Mouse (Mus musculus) kidney, adult 11 months (tissue): Measurements from ENCODE around the gene Olfm3.
A peak's percentile ranks its signal among the peaks of the same experiment; 100 is the strongest.

Experiments used
- DNase-seq: peaks from one replicate; pipeline ENCODE4 v3.0.0; 2022

Gene Olfm3

GRCm38 (mm10) chr3:114903924-114904438 lies at the start of gene Olfm3:
Gene Olfm3 (plus strand): TSS chr3:114904078.
- DNase-seq: no peak

DNA sequence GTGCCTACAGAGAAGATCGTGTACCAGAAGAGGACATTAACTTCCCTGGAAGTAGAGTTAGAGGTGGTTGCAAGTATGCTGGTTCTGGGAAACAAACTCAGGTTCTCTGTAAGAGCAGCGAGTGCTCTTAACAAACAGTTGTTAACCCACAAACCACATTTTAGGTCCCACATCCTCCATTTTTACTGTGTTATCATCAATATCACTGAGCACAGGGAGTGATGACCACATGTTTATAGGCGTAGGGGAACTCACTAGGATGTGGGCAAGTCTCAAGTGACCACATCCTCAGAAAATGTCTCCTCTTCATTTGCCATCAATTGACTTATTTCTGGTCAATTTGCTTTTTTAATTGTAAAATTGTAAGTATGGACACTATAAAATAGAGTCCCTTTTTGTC lies 14.1 kb upstream of the Olfm3 start:
- no peak for DNase-seq

DNA sequence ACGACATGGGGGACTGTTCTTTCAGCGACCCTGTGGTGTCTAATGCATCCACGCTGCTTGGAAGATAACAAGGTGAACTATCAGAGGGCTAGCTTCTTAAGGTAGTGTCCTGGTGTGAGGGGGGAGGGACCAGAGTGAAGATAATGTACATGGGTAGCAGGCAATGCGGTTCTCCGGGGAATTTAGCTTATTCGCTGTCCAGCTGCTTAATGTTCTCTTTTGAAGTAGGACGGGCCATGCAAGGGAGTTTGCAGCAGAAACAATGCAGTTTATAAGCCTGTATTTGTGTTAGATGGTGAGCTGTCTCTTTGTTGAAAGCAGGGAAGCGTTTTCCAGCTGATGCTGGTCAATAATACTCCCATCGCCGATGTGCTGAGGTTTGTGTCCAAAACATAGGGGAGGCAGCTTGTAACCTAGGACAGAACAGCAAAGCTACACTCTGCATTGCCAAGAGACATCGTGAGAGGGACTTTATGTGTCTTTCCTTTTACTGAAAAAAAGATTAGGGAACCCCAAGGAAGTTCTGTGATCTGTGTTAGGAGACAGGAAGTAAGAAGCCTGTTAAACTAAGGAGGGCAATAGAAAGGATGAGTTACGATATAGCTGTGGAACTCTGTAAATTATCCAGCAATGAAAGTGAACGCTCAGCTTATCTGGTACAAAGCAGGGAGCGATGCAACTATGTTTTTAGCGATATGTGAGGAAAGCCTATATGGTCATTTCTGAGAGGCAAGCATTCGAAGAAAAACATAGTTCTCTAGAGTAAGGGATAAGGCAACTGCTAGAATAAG lies 950 bp downstream of the Olfm3 start:
- DNase-seq: no peak

DNA sequence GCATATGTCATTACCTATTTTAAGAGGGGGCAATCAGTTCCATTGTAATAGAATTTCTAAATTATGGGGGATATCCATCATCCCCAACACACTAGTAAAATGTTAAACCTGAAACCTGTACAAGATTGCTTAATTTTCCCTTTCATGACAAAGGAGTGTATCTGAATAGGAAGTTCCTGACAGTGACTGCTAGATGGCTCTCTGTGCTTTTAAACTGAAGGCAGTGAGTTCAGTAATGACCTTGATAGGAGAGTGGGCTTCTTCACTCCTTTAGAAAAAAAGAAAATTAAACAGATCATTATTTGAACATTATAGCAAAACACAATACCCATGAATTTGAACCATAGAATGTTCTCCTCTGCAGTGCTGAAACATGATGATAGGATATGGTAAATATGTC lies 3.7 kb downstream of the Olfm3 start:
- no peak for DNase-seq

DNA sequence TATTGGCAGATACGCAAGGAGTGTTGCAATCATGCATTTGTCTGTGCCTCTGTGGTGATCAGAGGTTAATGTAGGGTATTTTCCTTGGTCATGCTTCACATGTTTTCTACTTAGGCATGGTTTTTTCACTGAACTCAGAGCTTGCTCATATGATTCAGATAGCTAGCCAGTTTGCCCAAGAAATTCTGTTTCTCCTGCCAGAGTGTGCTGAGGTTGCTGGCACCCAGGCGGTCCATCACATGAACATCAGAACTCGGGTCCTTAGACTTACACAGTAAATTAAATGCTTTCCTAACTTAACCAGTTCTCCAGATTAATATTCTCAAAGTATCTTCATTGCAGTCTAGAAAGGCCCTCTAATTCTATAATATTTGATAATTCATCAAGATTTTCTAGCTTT lies 5.0 kb downstream of the Olfm3 start:
- DNase-seq: no peak

- DNase-seq: no peak
Measured at GRCm38 (mm10) chr3:114920102-114920501, 16.2 kb downstream of the Olfm3 start.

DNA sequence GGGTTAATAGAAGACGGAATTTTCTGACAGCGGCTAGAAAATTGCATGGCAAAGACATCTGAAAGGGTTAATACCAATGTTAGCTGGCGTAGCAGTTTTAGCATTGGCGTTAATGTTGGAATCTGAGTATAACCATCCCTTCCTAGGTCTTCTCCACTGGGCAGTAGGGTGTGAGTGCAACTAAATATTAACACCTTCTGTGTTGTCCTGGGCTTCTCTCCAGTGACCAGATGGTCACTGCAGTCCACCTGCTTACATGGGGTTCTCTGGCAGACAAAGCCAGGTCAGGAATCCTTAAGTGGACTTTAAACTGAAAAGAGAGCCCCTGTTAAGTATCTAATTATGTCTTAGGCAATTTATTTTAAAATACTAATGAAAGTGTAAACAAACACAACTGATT lies 25.7 kb downstream of the Olfm3 start:
- no peak for DNase-seq

- DNase-seq: no peak
Measured at GRCm38 (mm10) chr3:114930336-114930735, 26.5 kb downstream of the Olfm3 start.

DNA sequence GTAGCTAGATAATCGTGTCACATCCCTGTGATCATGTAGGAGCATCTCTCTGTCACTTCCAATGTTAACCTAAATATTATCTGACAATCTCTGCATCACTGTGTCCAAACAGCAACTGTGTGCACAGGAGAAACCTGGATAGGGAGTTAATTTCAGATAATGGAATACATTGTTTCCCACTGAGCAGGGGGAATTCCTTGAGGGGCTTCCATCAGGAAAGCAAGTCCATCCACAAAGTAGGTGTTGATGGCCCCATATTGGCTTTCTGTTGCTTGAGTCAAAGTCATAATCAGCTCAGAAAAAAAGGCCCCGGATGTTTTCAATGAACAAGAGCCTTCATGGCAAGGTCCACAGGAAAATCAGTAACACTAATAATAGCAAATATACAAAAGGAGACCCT lies 26.9 kb downstream of the Olfm3 start:
- no peak for DNase-seq

DNA sequence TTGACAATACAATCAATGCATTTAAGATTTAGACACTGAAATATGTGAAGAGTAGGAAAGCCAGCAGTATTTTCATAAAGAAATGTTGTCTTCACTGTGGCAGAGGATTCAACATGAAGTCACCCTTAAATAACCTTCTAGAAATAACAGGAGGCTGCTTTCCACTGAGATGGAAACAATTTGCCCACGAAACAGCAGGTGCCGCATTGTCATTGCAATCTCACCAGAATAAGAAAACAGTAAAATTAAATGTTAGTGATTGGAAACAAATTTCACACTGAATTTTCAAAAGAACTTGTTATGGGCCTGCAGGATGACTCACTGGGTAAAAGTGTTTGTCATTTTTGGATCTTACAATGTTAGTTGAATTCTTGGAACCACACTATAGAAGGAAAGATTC lies 29.0 kb downstream of the Olfm3 start:
- DNase-seq: no peak

DNA sequence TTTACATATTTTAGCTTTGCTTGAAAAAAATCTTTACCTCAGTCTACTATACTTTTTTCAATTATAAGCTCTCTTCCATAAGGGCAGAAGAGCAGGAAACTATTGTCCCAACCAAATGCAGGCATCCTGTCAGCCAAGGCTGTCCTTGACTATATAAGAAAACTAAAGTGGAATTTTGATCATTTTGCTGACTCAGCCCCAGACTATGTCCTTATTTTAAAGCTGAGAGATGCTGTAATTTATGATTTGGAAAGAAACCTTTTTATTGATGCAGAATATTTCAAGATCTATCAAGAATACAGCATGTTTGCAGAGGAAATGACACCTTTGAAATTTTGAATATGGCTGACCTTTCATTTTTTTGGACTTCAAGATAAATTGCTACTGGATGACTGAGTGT lies 51.0 kb downstream of the Olfm3 start:
- no peak for DNase-seq

DNA sequence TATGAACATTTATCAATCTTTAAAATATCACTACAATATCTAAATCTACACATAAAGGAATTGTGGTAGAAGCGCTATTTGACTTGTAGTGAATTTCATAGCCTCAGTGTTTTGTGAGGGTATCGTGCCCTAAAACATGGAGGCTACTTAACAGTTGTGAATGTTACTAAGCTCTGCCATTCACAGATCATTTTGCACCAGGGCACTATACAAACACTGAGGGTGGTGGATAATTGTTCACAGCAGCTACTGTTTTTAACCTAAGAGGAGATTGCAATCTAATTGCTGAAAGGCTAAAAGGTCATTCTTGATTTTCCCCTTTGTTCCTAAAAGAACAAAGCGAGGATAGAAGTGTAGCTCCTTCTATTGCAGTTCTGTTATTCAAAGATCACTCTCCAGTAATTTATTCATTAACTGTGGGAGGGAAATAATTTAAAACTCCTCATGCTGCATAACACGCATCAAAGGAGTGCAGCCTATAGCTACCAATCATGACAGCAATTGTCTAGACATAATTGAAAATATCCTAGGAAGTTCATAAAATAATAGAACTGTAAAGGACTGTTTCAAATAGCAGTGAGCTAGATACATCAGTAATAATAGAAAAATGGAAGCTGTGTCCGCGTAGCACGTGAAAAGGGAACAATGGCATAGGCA lies 55.6 kb downstream of the Olfm3 start:
- DNase-seq: no peak

DNA sequence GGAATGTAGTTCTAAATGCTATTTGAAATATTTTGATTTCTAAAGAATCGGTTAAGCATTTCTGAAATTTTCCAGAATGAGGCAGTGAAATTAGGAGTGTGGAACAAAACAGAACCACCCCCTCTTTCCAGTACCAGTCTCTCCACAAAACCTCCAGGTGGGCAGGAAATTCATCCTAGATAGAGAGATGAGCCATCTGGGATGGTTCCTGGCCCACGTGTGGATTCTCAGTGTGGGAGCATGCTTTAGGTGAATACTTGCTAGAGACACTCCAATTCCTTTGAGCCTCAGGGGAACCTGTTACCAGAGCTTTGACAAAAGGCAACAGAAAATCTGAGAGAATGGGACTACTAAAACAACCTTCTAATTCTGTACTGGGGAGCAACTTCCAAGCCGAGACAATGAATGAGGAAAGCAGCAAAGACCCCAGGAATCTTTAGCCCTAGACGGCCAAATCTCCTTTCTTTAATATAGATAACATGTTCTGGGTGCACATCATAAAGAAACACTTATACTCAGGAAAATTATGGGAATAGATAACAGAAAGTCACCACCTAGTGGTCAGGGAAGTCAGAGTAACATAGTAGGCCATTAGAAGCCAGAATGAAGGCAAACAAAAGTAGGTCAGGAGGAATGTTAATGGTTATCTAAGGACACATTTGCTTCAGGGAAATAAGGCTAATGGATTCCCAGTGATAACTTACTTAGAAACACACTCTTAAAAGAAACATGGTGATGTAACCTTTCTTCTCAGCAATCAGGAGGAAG lies 58.6 kb downstream of the Olfm3 start:
- no peak for DNase-seq

DNA sequence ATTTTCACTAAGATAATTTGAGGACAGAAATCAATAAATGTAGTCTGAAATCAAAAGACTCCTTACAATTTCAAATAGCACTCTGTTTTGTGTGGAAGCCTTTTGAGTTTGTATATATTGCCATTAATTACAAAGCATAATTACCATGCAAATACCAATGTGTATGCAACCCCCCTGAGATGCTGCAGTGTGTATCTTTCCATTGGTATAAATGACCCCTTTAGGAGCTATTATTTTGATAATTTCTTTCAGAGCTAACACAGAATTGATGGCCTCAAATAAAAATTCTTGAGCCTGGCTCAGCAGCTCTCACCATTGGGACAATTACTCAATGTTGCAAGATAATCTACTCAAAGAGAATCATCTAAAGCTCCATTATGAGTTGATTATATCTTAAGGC lies 67.3 kb downstream of the Olfm3 start:
- DNase-seq: no peak

DNA sequence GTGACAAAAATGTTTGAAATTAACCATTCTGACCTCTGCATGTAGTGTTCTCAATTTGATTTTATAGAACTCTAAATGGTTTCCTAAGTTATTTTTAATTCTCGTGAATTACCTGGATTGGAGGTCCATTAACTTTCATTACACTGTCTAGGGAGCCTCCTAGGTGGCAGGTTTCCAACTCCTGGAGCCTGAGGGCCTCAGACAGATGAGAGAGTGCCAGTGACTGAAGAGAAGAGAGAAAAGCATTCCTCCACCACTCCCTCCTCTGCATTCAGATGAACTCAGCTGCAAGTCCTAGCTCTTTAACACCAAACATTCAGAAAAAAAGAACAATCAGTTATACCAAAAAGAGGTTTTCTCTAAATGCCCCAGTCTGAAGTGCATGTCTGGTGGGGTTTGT lies 68.6 kb downstream of the Olfm3 start:
- no peak for DNase-seq

DNA sequence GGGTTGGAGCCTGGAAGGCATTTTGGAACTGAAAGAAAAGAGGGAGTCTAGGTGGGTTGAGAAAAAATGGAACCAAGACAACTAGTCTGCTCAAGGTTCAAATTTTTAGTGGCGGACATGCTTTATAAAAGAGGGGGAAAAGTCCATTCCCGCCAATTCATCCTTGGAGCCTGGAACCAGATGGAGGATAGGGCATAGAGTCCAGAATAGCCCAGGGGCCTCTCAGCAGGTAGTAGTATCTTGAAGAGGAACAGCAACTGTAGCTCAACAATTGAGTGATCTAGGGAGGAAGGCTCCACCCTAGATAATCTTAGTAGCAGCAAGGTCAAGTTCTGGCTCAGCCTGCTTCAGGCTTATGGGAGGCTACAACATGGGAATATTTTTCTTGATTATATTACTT lies 87.0 kb downstream of the Olfm3 start:
- no peak for DNase-seq

- no peak for DNase-seq
Measured at GRCm38 (mm10) chr3:114995956-114996355, 92.1 kb downstream of the Olfm3 start.

DNA sequence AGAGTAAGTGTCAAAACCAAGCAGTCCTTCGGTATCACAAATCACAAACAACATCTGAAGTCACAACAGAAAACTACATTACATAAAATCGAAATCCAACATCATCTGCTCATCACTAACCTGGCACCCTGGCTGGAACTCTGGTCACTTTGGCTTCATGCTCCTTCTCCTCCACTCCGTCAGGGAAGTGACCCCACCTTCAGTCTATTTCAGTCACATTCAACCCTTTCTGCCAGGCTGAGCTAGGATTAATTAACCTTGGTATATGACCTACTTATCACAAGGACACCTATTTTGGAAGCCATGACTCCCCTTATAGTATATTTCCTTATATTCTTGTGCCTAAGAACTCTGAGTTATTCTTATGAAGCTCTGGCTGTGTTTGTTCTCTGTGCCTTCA lies 123.7 kb downstream of the Olfm3 start:
- DNase-seq: no peak

DNA sequence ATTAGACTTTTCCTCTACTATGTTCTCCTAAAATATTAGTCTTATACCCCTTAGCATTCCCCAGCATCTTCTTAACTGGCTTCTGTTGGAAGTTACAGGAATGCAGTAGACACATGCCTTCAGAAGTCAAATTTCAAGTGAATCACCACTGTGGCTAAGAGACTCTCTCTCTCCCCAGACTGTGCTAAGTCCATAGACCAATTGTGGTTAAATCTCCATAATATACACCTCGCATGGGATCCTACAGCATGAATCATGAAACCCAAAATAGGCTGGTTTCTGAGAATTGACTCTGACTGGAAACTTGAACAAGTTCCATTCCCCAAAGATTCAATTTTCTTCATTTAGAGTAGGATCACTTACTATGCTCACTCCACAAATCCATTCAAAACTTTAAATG lies 124.2 kb downstream of the Olfm3 start:
- no peak for DNase-seq

DNA sequence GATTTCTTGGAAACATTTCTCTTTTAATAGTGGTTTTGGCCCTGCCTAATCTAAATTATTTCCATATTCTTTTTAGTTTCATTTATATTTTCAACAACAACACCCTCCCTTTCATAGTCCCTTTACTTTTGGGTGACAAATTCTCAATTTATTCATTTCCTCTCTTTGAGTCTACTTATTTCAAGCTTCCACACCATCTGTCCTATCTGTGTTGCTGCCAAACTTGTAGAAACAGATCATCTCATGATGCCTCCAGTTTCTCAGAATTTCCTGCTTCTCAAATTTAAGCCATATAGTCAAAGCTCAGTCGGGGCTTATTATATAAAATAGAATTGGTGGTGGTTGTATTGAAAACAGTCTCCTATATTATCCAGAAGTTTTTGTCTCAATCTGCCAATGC lies 124.7 kb downstream of the Olfm3 start:
- no peak for DNase-seq

- no peak for DNase-seq
Measured at GRCm38 (mm10) chr3:115049060-115049459, 145.2 kb downstream of the Olfm3 start.

- no peak for DNase-seq
Measured at GRCm38 (mm10) chr3:115064901-115065300, 161.0 kb downstream of the Olfm3 start.

- peak; percentile 70 for DNase-seq
Measured at GRCm38 (mm10) chr3:115080428-115081181, 176.7 kb downstream of the Olfm3 start.
